Mouse (Mus musculus) embryonic facial prominence, embryonic 10.5 days (tissue): ENCODE results near the gene Lrrc42. TPM values are rescaled to one million over a fixed set of nuclear protein-coding genes. Genes with fewer than 3 reads are reported as not detected.
A peak's percentile ranks its signal among the peaks of the same experiment; 100 is the strongest.

Experiments used
- DNase-seq: peaks from one replicate; pipeline ENCODE4 v3.0.0-alpha.2; 2017; ENCODE audit warnings: low spot score
- H3K27ac ChIP-seq: fragments of 300-500 bp; sonication (generic); replicated peaks from 2 replicates; pipeline ENCODE4 v1.5.1; 2016; ENCODE audit warnings: mild to moderate bottlenecking
- H3K27me3 ChIP-seq: fragments of 300-500 bp; sonication (generic); replicated peaks from 2 replicates; pipeline ENCODE4 v1.6.1; 2016; ENCODE audit warnings: low read depth, mild to moderate bottlenecking; ENCODE audit not compliant: poor library complexity, severe bottlenecking
- H3K36me3 ChIP-seq: fragments of 300-500 bp; sonication (generic); replicated peaks from 2 replicates; pipeline ENCODE4 v1.6.1; 2016; ENCODE audit warnings: mild to moderate bottlenecking, moderate library complexity
- H3K4me1 ChIP-seq: fragments of 300-500 bp; sonication (generic); 2 replicates; pipeline ENCODE4 v1.6.1; 2016
- H3K4me3 ChIP-seq: fragments of 300-500 bp; sonication (generic); 2 replicates; pipeline ENCODE4 v1.5.1; 2016; ENCODE audit warnings: mild to moderate bottlenecking, moderate library complexity
- H3K9me3 ChIP-seq: fragments of 300-500 bp; sonication (generic); 2 replicates; pipeline ENCODE4 v1.6.1; 2016; ENCODE audit warnings: mild to moderate bottlenecking
- WGBS: fragments of 180-500 bp; shearing (Covaris S2); methylation state at CpG from one replicate; pipeline ENCODE4 v1.1.7; 2016; 5-methylcytosine and 5-hydroxymethylcytosine counted together
- polyA plus RNA-seq: library from polyadenylated mRNA; unstranded; fragments of >200 nt; fragmentation: Nextera tagmentation; extraction: Ambion mirVana; gene quantifications from 2 replicates; pipeline ENCODE4 v1.2.1, GENCODE M21; 2016

The Lrrc42 gene
- polyA plus RNA-seq, 1 experiment from 2014 or later, result 83.3 TPM

DNA sequence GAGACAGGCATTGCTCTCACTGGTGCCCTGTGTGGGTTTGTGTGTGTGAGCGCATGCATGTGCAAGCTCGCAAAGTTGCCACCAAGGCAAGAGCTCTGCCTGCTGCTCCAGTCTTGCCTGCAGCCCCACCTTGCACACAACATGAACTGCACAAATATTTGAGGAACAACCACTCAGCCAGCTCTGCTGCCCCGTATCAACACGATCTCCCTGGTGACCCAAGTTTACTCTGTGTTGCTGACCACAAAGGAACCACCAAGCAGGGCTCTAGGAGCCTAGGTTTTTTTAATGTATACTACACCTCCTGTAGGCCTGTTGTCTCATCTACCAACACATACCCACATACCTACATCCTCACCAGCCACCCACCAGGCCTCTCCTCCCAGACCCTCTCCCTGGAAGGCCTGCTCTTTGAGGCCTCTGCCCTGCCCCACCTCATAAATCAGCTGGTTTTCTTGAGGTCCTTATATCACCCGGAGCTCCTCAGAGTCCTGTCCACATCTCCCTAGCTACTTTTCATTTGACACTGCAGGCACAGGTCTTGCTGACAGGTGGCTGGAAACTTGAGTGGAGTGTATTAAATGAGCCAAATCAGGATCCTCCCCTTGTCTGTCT lies 42.7 kb downstream of the Lrrc42 start:
- Histone ChIP-seq H3K9me3 (no peaks in the 10 kb centered on the region), H3K4me1 (peaks cover 11% of the 10 kb centered on the region), H3K27ac (no peak overlapping the region), H3K27me3 (no peaks in the 10 kb centered on the region), H3K4me3 (no peak overlapping the region), H3K36me3 (peaks cover 36% of the 10 kb centered on the region)
- 87% methylated on average over 5 of the region's 5 CpGs for WGBS
- no peak for DNase-seq

DNA sequence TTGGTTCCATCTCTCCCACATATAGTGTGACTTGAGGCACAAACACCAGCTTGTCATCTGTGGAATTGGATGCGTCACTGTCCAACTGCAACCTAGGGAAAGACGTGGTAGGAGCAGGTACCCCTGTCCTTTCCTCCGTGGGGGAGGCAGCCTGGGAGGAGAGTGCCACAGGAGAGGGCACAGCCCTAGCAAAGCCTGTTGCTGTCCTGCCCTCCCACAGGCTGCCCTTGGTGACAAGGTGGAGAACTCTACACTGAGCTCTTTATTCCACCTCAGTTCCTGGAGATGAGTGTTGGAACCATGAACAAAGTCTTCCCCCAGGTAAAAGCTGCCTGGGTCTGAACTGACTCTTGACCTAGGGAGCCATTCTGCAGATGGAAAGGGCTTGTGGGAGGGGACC lies 44.5 kb downstream of the Lrrc42 start, which contains the start of gene Ldlrad1:
Gene Ldlrad1 (plus strand): TSS at position 301 of the 400 bp plus-strand sequence.
- Histone ChIP-seq H3K9me3 (no peaks in the 10 kb centered on the region), H3K36me3 (peaks cover 53% of the 10 kb centered on the region), H3K4me1 (peaks cover 11% of the 10 kb centered on the region), H3K27me3 (no peaks in the 10 kb centered on the region), H3K4me3 (no peak within 1 kb of the TSS), H3K27ac (no peak within 1 kb of the TSS)
- 86% methylated on average over 3 of the region's 3 CpGs for WGBS
- no peak for DNase-seq

DNA sequence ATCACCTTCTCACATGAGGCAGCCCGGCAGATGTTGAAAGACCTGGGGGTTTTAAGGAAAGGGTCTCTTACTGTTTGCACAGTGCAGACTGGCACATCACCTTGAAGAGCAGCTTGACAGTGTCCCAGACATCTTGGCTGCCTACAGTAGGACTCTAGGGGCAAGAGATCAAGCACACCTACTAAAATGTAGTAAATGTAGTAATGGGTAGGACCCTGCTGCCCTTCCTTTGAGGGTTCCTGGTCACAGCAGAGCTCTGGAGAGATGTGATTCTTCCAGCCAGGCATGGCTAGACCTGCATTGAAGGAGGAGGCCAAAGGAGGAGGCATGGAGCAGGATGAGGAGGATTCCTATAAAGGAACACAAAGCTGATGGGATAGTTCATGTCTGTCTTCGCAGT lies 46.3 kb downstream of the Lrrc42 start:
- no peak for DNase-seq
- H3K36me3 ChIP-seq, result peaks cover 72% of the 10 kb centered on the region
- H3K27me3 ChIP-seq, result no peaks in the 10 kb centered on the region
- H3K27ac ChIP-seq, result no peak overlapping the region
- H3K4me3 ChIP-seq, result no peak overlapping the region
- no peaks in the 10 kb centered on the region for H3K9me3 ChIP-seq
- WGBS, result 95% methylated on average over 2 of the region's 2 CpGs
- 0 out of 2 replicates have a peak, but pooled peaks cover 3% of the 10 kb centered on the region for H3K4me1 ChIP-seq

DNA sequence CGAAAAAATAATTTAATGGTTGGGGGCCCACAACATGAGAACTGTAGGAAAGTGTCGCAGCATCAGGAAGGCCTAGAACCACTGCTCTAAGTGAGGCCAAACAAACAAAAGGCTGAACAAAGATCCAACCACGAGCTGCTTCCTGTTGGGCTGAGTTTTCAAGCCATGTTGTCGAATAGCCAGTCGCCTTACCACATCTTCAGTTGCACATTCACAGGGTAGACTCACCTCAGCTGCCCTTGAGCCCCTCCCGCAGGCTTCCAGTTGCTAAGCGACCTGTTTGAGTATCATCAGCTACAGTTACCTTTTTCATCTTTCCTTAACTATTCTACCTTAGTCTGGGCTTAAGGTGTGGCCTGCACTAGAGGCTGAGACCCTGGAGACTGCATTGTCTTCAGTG lies 50.3 kb downstream of the Lrrc42 start:
- no peak for DNase-seq
- Histone ChIP-seq H3K4me3 (no peak overlapping the region), H3K27me3 (no peaks in the 10 kb centered on the region), H3K9me3 (no peaks in the 10 kb centered on the region), H3K4me1 (no peaks in the 10 kb centered on the region), H3K27ac (no peak overlapping the region), H3K36me3 (peaks cover 99% of the 10 kb centered on the region)
- WGBS, result 89% methylated on average over 7 of the region's 7 CpGs

DNA sequence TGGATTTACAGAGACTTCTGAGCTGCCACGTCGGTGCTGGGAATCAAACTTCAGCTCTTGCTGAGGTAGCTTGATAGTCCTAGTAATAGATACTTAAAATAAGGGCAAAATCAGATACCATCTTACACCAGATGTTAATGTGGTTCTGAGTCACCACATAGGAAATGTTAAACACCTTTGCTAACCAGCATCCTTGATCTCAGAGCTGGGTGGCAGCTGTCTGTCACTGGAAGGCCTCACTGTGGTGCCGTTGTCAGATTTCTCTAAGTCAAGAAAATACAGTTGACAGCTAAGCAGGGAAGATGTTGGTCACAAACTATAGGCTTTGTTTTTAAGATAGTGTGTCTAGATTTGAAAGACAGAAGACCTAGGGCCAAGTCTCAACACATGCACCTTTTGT lies 51.6 kb downstream of the Lrrc42 start:
- Histone ChIP-seq H3K4me1 (no peaks in the 10 kb centered on the region), H3K27ac (no peak overlapping the region), H3K27me3 (no peaks in the 10 kb centered on the region), H3K4me3 (no peak overlapping the region), H3K9me3 (no peaks in the 10 kb centered on the region), H3K36me3 (peaks cover 99% of the 10 kb centered on the region)
- DNase-seq, result no peak
- 97% methylated on average over 3 of the region's 3 CpGs for WGBS

DNA sequence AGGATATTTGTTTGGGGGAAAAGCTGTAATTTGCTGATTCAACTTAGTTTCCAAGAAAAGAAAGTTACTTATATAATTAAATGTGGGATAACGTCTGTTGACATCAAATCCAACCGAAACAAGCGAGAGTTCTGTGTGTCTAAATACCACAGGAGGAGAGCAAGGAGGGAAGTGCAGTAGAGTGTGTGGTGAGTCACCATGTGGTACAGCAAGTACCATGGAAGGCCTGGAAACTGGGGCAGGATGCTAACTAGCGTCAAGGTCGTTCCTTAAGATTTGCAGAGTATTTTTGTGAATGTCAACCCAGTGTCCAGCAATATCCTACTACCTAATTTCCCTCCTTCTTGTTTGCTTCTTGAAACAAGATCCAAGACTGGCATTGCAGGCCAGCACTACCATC lies 55.3 kb downstream of the Lrrc42 start:
- Histone ChIP-seq H3K27ac (no peak overlapping the region), H3K36me3 (peaks cover 99% of the 10 kb centered on the region), H3K4me1 (no peaks in the 10 kb centered on the region), H3K27me3 (no peaks in the 10 kb centered on the region), H3K4me3 (no peak overlapping the region), H3K9me3 (no peaks in the 10 kb centered on the region)
- WGBS, result 92% methylated on average over 5 of the region's 5 CpGs
- DNase-seq, result no peak

DNA sequence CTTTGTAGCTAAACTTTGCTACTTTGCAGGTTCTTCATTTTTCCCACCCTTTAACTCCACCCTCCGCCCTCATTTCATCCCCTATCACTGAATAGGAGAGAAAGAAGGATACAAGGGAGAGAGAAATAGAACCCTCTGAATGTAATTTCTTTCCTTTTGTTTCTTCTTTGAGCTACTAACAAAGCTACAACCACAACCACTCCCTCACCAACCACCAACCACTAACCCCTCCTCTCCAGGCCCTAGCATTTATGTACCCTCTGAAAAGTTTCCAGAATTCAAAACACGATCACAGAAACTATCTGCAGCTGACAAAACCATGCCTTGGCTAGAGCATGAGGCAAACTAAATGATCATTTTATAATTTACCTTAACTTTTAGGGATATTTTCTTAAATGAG lies 56.9 kb downstream of the Lrrc42 start:
- DNase-seq, result no peak
- Histone ChIP-seq H3K27ac (no peak overlapping the region), H3K4me1 (no peaks in the 10 kb centered on the region), H3K4me3 (no peak overlapping the region), H3K9me3 (no peaks in the 10 kb centered on the region), H3K27me3 (no peaks in the 10 kb centered on the region), H3K36me3 (peaks cover 98% of the 10 kb centered on the region)
- WGBS, result 92% methylated on average over 2 of the region's 2 CpGs

DNA sequence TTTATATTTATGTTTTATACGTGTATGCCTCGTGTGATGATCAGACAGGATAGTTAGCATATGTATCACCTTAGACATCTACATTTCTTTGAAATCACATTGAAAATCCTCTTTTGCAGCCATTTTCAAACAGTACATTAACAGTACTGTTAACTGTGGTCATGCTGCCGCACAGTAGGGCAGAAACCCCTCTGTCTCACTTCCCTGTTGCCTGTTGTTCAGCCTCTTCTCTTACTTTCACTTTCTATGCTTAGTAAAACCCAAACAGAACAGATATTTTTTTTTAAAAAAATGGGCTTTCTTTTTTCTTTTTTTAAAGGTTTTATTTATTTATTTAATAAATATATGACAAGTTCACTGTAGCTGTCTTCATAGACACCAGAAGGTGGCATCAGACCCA lies 59.5 kb downstream of the Lrrc42 start:
- Histone ChIP-seq H3K27ac (no peak overlapping the region), H3K9me3 (no peaks in the 10 kb centered on the region), H3K4me1 (no peaks in the 10 kb centered on the region), H3K27me3 (no peaks in the 10 kb centered on the region), H3K4me3 (no peak overlapping the region), H3K36me3 (peaks cover 98% of the 10 kb centered on the region)
- DNase-seq, result no peak
- 97% methylated on average over 3 of the region's 3 CpGs for WGBS

DNA sequence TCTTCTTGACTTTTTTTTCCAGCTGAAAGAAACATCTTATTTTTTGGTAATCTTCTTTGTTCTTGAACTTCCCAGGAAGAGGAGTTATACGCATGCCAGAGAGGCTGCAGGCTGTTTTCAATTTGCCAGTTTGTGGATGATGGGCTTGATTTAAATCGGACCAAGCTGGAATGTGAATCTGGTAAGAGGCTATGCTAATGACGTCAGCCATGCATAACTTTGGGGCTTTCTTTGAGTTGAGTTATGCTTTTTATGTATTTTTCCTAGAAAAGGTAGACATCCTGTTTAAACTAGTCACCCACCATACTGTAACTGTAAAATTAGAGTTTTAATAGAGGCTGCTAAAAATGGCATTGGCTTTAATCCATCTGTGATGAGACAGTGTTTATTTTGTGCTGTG lies 67.6 kb downstream of the Lrrc42 start:
- H3K27me3 ChIP-seq, result no peaks in the 10 kb centered on the region
- WGBS, result 46% methylated on average over 3 of the region's 3 CpGs
- no peaks in the 10 kb centered on the region for H3K9me3 ChIP-seq
- peaks cover 25% of the 10 kb centered on the region for H3K4me1 ChIP-seq
- peak overlapping the region; percentile 70 for H3K27ac ChIP-seq
- H3K36me3 ChIP-seq, result peaks cover 50% of the 10 kb centered on the region
- H3K4me3 ChIP-seq, result no peak overlapping the region
- DNase-seq, result peak; percentile 68

Other genes with a start within 250 kb of the Lrrc42 start
- 129 and 136 TPM in 2 replicates for gene Mrpl37, start 186.7 kb downstream of the Lrrc42 start, polyA plus RNA-seq
- gene Cyb5rl, start 186.5 kb downstream of the Lrrc42 start, polyA plus RNA-seq, result 8.1 and 10.4 TPM in 2 replicates
- 0.21 and 0.22 TPM in 2 replicates for gene Cdcp2, start 156.6 kb downstream of the Lrrc42 start, polyA plus RNA-seq
- gene Tmem59, start 75.1 kb downstream of the Lrrc42 start, polyA plus RNA-seq, result 266 and 281 TPM in 2 replicates
- gene Tceanc2, start 74.4 kb downstream of the Lrrc42 start, polyA plus RNA-seq, result 20.7 and 42.7 TPM in 2 replicates
- gene Ldlrad1, start 44.4 kb downstream of the Lrrc42 start, polyA plus RNA-seq, result not detected in 2 replicates
- gene Hspb11, start 61 bp upstream of the Lrrc42 start, polyA plus RNA-seq, result 22.2 and 24.6 TPM in 2 replicates
- gene Dio1, start 53.6 kb upstream of the Lrrc42 start, polyA plus RNA-seq, result not detected in 2 replicates
- gene Yipf1, start 60.8 kb upstream of the Lrrc42 start, polyA plus RNA-seq, result 39.5 and 40.6 TPM in 2 replicates
- gene Ndc1, start 114.3 kb upstream of the Lrrc42 start, polyA plus RNA-seq, result 51.5 and 56.1 TPM in 2 replicates
- 3.7 and 7.3 TPM in 2 replicates for gene Glis1, start 181.1 kb upstream of the Lrrc42 start, polyA plus RNA-seq